Mouse (Mus musculus): ENCODE measurements around the gene Tchp.

DNA sequence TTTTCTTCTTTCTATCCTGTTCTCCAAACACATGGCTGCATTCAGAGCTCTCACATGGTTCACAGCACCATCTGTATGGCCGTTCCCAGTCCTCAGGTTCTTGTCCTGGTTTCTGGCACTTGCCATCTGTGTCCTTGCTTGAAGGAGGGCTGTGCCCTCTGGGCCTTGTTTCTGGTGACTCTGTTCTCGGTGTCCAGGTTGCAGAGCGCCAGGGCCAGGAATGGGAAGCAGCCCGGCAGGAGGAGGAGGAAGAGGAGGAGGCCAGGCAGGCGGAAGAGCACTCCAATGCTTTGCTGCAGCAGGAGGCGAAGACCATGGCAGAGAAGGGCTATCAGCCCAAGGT, 12.3 kb downstream of the Tchp start:
- TF ChIP-seq EP300 (IDR thresholded peaks at IDR 0.05; ENCODE audit: low read depth) (no peak), CTCF (IDR thresholded peaks at IDR 0.05; ENCODE audit: low read depth) (no peak)
